Mouse (Mus musculus): ENCODE results near the gene Frmpd4.

The Frmpd4 gene

GRCm38 (mm10) chrX:168124043-168124442 is 453.0 kb downstream of the Frmpd4 start:
- DNase-seq (ENCODE audit: low read depth, low spot score) = no peak

DNA sequence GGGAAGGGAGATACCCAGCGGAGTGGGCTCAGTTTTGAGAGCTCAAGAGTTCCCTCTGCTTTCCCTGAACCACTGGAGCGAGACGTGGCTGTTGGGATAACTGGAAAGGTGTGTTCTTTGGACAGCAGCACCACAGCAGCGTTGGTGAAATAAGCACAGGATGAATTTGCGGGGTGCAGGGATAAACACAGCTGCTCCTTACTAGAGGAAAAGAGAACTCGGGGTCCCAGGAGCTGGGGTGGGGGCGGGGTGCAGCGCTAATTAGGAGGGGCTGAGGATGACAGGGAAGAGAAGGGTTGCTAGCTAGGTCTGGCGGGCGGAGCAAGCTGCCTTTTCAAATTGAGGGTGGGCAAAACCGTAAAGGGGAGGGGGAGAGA is 453.5 kb downstream of the Frmpd4 start:
- DNase-seq (ENCODE audit: low read depth, low spot score) = no peak

DNA sequence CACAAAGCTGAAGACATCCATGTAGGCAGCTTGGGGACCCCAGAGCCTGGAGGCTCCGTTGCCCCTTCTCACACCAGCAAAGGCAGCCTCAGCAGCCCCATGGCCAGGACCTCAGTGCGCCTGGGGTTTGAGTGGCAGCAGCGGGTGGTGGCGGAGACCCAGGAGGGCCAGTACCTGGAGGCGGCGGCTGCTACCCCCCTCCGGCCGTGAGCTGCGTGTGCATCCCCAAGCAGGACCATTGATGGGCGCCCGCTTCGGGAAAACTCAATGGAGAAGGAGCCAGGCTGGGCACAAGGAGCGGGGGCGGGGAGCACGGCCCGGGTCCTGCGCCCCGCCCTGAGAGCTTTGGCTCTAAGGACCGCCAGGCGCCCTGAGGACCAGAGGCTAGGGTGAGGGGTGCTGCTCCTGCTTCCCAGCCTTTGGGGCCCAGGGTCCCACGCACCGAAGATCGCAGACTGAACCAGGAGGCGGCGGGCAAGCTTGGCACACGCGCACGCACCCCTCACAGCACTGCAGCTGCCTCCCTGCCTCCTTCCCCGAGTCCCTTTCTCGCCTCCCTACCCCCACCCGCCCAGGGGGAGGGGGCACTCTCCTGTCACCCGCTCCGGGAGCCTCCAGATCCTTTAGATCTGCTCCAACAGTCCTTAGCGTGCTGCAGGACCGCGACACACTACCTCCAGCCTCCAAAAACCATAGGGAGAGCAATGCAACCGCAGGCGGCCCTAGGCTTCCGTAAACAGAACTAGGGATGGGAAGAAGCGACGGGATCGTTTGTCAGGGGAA is 454.0 kb downstream of the Frmpd4 start:
- no peak for DNase-seq (ENCODE audit: low read depth, low spot score)

- DNase-seq (ENCODE audit: low read depth, low spot score) = no peak
Observed at GRCm38 (mm10) chrX:168041589-168041988, 535.4 kb downstream of the Frmpd4 start.

GRCm38 (mm10) chrX:168020574-168021145 is 556.4 kb downstream of the Frmpd4 start:
- DNase-seq (ENCODE audit: low read depth, low spot score) = no peak

DNA sequence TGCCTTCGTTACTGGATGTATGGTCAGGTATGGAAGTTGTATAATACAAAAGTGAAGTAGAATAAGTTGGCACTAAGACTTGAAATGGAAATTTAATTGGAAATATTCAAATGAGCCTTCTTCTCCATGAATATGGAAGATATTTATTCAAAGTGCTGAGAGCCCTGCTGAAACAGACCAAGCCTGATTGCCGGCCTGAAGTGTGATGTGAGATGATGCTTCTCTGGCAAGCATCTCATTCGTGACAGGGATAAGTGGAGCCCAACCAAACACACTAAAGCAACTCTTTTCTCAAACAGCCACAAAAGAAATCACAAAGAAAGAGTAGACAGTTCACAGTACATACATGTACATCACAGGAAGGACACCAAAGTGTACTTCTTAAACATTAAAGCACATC is 559.2 kb downstream of the Frmpd4 start:
- DNase-seq (ENCODE audit: low read depth, low spot score) = no peak

DNA sequence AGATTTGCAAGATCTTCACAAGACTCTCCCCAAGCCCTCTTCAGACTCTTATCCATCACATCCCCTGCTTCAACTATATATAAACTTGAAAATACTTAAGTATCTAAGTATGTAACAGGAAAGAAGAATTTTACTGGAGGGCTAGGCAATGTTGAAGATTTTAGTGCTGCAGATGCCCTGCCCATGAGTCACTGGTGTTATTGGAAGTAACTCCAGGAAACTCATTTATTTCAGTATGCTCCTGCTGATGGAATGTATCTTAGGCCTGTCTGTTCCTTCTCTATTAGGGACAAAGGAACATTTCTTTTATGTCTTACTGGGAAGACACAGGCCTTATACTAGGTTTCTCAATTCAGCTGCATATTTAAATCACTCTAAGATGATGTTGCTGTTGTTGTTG is 592.2 kb downstream of the Frmpd4 start:
- no peak for DNase-seq (ENCODE audit: low read depth, low spot score)

DNA sequence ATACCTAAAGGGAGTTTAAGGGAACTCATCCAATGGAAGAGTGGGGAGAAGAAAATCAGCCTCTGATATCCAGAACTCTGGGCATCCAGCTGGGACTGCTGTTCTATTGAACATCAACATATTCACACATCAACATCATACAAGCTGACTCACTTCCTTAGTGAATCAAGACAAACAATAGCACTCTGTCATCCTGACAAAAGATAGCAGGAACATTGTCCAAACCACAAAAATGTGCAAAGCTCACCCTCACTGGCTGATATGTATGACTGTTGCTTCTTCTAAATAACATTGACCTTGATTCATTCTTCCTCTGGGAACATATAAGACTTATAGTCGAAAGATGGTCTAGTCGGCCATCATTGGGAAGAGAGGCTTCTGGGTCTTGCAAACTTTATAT is 625.8 kb downstream of the Frmpd4 start:
- DNase-seq (ENCODE audit: low read depth, low spot score) = no peak

DNA sequence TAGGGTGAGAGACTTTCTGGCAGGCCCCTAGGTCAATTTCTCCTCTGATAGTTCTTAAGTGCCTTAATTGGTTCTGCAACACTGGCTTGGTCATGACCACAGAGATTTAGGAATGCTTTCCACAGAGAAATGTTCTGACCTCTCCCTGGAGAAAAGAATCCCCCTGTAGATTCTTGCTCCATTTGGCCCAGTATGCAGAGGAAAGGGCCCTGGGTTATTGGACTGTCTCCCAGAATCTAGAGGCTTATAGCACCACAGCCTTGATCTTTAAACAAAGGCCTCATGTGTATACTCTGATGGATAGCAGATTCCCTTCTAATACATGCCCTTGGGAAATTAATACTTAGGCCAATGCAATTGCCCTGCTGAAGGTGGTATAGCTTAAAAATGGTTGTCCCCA is 667.5 kb downstream of the Frmpd4 start:
- DNase-seq (ENCODE audit: low read depth, low spot score) = no peak

DNA sequence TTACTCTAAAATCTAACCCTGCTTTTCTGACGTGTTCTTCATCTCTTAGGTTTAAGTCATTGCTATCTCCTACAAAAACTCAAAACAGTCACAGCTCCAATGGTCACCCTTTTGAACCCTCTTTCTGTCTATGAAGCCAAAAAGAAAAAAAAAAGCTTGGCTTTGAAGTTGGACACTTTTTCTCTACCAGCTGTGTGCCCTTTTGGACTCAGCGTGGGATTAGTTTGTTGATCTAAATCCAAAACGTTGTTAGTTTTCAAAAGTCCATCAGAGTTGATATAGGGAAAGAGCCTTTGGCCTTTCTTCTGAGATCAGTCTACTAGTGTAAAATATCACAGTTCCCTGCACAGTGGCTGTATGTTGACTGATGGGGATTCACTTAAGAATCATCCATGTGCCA is 676.0 kb downstream of the Frmpd4 start:
- DNase-seq (ENCODE audit: low read depth, low spot score) = no peak

GRCm38 (mm10) chrX:167854821-167855220 is 722.2 kb downstream of the Frmpd4 start:
- no peak for DNase-seq (ENCODE audit: low read depth, low spot score)

GRCm38 (mm10) chrX:167832543-167832942 is 744.5 kb downstream of the Frmpd4 start:
- DNase-seq (ENCODE audit: low read depth, low spot score) = no peak

DNA sequence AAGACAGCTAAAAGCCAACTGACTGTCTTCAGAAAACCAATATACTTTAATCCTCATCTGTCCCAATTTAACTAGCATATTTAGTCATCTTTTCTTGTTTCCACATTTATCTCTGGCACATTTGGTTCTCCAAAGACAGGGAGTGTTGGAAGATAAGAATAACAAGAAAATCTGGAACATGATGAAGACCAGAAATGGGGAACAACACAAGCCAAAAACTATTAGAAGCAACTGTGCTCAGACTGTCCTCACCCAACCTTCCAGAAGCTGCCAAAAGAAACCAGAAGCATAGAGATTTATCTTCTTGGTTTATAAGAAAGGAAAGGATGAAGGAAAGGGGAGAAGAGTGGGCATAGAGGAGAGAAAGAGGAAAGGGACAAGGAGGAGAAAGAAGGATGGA is 748.6 kb downstream of the Frmpd4 start:
- no peak for DNase-seq (ENCODE audit: low read depth, low spot score)

DNA sequence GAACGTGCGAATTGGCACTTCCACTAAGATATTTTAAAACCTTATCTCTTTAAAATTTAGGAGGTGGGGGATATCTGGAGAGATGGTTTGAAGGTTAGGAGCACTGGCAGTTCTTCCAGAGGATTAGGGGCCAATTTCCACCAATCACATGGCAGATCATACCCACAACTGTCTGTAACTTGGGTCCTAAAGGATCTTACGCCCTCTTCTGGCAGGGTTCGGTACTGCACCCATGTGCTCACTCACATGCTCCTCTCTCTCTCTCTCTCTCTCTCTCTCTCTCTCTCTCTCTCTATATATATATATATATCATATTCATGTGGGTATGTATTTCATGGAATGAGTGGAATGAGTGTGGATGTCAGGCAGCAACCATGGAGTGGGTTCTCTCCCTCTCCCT is 759.7 kb downstream of the Frmpd4 start:
- DNase-seq (ENCODE audit: low read depth, low spot score) = no peak

DNA sequence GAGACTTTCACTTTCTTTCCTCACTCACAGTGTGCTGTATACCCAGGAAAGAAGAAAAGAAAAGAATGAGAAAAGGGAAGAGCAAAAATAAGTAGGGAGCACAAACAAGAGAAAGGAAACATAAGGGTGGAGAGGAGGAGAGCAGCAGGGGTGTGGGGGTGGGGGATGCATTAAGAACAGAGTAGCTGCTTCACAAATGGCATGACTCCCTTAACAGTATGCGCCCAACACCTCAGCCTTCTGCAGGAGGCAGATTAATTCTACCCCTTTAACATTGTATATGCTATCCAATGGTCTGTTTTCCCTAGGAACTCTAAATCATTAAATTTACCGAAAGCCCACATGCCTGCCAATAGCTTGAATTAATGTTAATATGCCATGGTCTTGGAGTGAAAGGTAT is 766.9 kb downstream of the Frmpd4 start:
- no peak for DNase-seq (ENCODE audit: low read depth, low spot score)

GRCm38 (mm10) chrX:167808572-167808971 is 768.5 kb downstream of the Frmpd4 start:
- no peak for DNase-seq (ENCODE audit: low read depth, low spot score)

- no peak for DNase-seq (ENCODE audit: low read depth, low spot score)
Observed at GRCm38 (mm10) chrX:167788737-167789136, 788.3 kb downstream of the Frmpd4 start.

DNA sequence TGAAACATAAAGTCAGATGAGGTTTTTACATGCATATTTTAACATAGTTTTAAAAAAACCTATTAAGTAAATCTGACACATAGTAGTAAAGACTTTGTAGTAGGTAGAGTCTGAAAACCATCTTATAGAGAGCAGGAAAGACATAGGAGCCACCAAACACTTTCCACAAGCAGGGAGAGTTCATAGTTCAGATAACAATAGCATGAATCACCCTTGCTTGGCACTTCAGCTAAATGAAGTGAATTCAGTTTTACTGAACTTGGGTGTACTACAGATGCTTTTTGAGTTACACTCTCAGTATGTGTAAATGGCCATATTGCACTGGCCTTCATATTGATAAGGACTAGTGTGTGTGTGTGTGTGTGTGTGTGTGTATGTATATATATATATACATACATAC is 793.5 kb downstream of the Frmpd4 start:
- DNase-seq (ENCODE audit: low read depth, low spot score) = no peak

GRCm38 (mm10) chrX:167719564-167719981 is 857.5 kb downstream of the Frmpd4 start:
- no peak for DNase-seq (ENCODE audit: low read depth, low spot score)

GRCm38 (mm10) chrX:167719092-167719491 is 857.9 kb downstream of the Frmpd4 start:
- no peak for DNase-seq (ENCODE audit: low read depth, low spot score)

DNA sequence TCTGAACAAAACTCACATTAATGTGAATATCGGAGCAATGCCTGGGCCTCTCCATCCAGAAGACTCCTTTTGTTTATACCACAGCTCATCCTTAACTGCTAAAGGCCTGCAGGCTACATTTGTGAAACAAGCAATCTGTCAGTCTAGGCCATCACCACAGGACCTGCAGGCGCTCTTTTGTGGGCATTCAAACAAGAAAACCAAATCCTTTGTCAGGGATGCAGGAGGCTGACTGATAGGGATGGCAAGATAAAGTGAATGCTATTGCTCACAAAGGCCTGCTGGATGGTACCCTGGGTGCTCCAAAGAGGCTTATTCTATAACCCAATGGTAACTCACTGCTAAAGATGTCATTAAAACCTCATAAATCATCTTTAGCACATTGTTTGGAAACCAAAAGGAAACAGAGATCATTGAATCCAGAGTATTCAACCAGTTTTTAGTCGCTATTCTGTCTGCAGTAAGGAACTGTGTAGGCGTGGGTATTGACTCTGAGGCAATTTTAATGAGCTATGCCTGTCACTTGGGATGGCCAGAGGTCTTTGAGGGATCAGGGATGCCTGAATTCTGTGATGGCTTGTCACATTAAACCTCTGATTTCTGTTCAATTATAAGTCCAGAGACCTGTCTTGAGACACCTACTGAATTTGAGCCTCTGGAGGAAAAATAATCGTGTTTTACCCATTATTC is 922.1 kb downstream of the Frmpd4 start:
- DNase-seq (ENCODE audit: low read depth, low spot score) = no peak

GRCm38 (mm10) chrX:167654249-167654648 is 922.8 kb downstream of the Frmpd4 start:
- no peak for DNase-seq (ENCODE audit: low read depth, low spot score)

GRCm38 (mm10) chrX:167597639-167598217 is 979.3 kb downstream of the Frmpd4 start:
- no peak for DNase-seq (ENCODE audit: low read depth, low spot score)

All from brain, embryonic 18.5 days (tissue).